Mouse (Mus musculus): ENCODE results near the gene Snd1. TPM values are rescaled to one million over a fixed set of nuclear protein-coding genes. Genes with fewer than 3 reads are reported as not detected.

Gene Snd1
- polyA plus RNA-seq, 1 experiment from 2014 or later: 120 TPM

DNA sequence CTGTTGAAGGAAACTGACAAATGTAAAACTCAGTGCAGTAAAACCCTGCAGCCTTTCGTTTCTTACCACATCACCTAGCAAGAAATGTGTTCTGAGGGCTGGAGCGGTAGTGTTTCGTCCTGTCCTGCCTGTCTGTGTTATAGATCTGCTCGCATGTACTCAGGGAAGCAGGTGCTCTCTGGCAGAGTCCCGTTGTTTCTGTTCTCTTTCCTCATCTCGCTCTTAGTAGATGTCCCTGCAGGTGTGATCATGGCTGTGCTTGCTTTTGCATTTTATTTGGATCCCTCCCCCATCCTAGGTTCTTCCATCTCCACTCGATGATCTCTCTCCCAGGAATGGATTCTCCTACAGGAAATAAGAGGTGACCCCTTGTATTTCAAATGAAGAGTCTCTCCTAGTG lies 80.5 kb downstream of the Snd1 start:
- Histone ChIP-seq H3K27ac (replicated peaks; ENCODE audit: low read depth, low read length) (no peak overlapping the region), H3K27me3 (ENCODE audit: control insufficient read depth, insufficient read depth, low read length) (no peaks in the 10 kb centered on the region), H3K9me3 (ENCODE audit: control insufficient read depth, low read length) (no peaks in the 10 kb centered on the region), H3K4me3 (ENCODE audit: low read depth, low read length) (no peak overlapping the region), H3K36me3 (ENCODE audit: control insufficient read depth, insufficient read depth, low read length) (no peaks in the 10 kb centered on the region; the same call in 1 of the 2 replicates), H3K4me1 (ENCODE audit: control insufficient read depth, insufficient read depth, low read length) (peaks cover 2% of the 10 kb centered on the region; the same call in 1 of the 2 replicates), H3K9ac (ENCODE audit: low read length) (no peak overlapping the region), H3K4me2 (ENCODE audit: low read depth, severe bottlenecking) (no peak overlapping the region)
- DNase-seq (ENCODE audit: low spot score): no peak
- no peak for ATAC-seq (ENCODE audit: insufficient number of reproducible peaks, low FRiP score, low TSS enrichment, low read depth)
- 90% methylated on average over 7 of the region's 7 CpGs for WGBS

DNA sequence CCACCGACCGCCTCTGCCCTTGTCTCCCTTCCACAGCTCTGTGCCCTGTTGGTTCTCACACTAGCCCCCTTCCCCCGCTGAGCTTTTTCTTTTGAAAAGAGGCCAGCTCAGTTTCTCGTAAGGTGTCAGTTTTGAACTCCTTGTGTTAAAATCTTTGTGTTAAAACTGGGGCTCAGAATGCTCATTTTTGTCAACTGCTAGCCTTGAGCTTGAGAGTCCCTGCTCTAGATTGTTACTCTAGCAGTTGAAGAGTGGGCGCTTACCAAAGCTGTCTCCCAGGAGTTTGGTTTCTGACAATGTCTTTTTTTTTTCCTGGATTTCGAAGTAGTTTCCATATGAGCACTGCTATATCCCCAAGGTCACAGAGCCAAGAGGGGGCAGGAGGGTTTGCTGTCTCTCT lies 82.8 kb downstream of the Snd1 start:
- Histone ChIP-seq H3K4me1 (ENCODE audit: control insufficient read depth, insufficient read depth, low read length) (no peaks in the 10 kb centered on the region), H3K4me3 (ENCODE audit: low read depth, low read length) (no peak overlapping the region), H3K27me3 (ENCODE audit: control insufficient read depth, insufficient read depth, low read length) (no peaks in the 10 kb centered on the region), H3K9ac (ENCODE audit: low read length) (no peak overlapping the region), H3K36me3 (ENCODE audit: control insufficient read depth, insufficient read depth, low read length) (no peaks in the 10 kb centered on the region; the same call in 1 of the 2 replicates), H3K4me2 (ENCODE audit: low read depth, severe bottlenecking) (no peak overlapping the region), H3K27ac (replicated peaks; ENCODE audit: low read depth, low read length) (no peak overlapping the region), H3K9me3 (ENCODE audit: control insufficient read depth, low read length) (no peaks in the 10 kb centered on the region)
- DNase-seq (ENCODE audit: low spot score): no peak
- ATAC-seq (ENCODE audit: insufficient number of reproducible peaks, low FRiP score, low TSS enrichment, low read depth): no peak
- 81% methylated on average over 6 of the region's 6 CpGs for WGBS

GRCm38 (mm10) chr6:28559419-28559818 lies 84.5 kb downstream of the Snd1 start:
- Histone ChIP-seq H3K27me3 (ENCODE audit: control insufficient read depth, insufficient read depth, low read length) (no peaks in the 10 kb centered on the region), H3K27ac (replicated peaks; ENCODE audit: low read depth, low read length) (no peak overlapping the region), H3K4me2 (ENCODE audit: low read depth, severe bottlenecking) (no peak overlapping the region), H3K4me3 (ENCODE audit: low read depth, low read length) (no peak overlapping the region), H3K4me1 (ENCODE audit: control insufficient read depth, insufficient read depth, low read length) (no peaks in the 10 kb centered on the region), H3K36me3 (ENCODE audit: control insufficient read depth, insufficient read depth, low read length) (no peaks in the 10 kb centered on the region; the same call in 1 of the 2 replicates), H3K9me3 (ENCODE audit: control insufficient read depth, low read length) (no peaks in the 10 kb centered on the region), H3K9ac (ENCODE audit: low read length) (no peak overlapping the region)
- WGBS: 88% methylated on average over 2 of the region's 2 CpGs
- DNase-seq (ENCODE audit: low spot score) (no peak), ATAC-seq (ENCODE audit: insufficient number of reproducible peaks, low FRiP score, low TSS enrichment, low read depth) (no peak)

DNA sequence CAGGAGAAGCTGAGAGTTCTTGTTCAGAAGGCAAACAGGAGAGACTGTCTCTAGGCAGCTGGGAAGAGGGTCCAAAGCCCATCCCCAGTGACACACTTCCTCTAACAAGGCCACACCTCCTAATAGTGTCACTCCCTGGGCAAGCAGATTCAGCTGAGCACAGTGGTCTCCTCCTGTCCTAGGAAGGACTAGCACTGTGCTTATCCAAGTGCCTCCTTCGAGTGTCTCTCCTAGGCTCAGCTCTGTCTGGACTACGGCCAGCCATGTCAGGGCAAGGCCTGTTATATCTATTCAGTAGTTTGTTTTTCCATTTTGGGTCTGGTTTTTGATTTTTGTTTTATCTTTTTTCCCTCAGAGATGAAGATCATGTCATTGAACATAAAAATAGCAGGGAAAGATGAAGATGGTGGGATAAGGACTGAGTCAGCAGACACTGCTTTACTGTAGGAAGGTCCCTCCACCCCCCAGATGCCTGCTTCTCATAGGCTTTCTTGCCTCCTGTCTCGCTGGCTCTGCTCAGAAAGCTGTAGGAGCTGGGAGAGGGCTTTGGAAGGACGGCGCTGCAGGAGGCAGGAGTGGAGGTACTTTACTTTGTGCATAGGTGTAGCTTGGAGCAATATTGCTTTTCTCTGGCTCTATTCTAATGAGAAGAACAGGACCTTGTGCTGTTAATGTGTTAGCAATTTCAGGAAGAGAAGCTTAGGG lies 86.5 kb downstream of the Snd1 start:
- Histone ChIP-seq H3K4me2 (ENCODE audit: low read depth, severe bottlenecking) (no peak overlapping the region), H3K4me3 (ENCODE audit: low read depth, low read length) (no peak overlapping the region), H3K4me1 (ENCODE audit: control insufficient read depth, insufficient read depth, low read length) (no peaks in the 10 kb centered on the region), H3K27me3 (ENCODE audit: control insufficient read depth, insufficient read depth, low read length) (no peaks in the 10 kb centered on the region), H3K27ac (replicated peaks; ENCODE audit: low read depth, low read length) (no peak overlapping the region), H3K9ac (ENCODE audit: low read length) (no peak overlapping the region), H3K9me3 (ENCODE audit: control insufficient read depth, low read length) (no peaks in the 10 kb centered on the region), H3K36me3 (ENCODE audit: control insufficient read depth, insufficient read depth, low read length) (0 out of 2 replicates have a peak, but pooled peaks cover 2% of the 10 kb centered on the region)
- no peak for DNase-seq (ENCODE audit: low spot score)
- no peak for ATAC-seq (ENCODE audit: insufficient number of reproducible peaks, low FRiP score, low TSS enrichment, low read depth)
- WGBS: 88% methylated on average over 5 of the region's 5 CpGs

GRCm38 (mm10) chr6:28562323-28563044 lies 87.5 kb downstream of the Snd1 start:
- ATAC-seq (ENCODE audit: insufficient number of reproducible peaks, low FRiP score, low TSS enrichment, low read depth) (no peak), DNase-seq (ENCODE audit: low spot score) (no peak)
- 0 out of 2 replicates have a peak, but pooled peaks cover 2% of the 10 kb centered on the region for H3K36me3 ChIP-seq (ENCODE audit: control insufficient read depth, insufficient read depth, low read length)
- H3K9ac ChIP-seq (ENCODE audit: low read length): no peak overlapping the region
- WGBS: 69% methylated on average over 4 of the region's 4 CpGs
- no peaks in the 10 kb centered on the region for H3K9me3 ChIP-seq (ENCODE audit: control insufficient read depth, low read length)
- H3K4me3 ChIP-seq (ENCODE audit: low read depth, low read length): no peak overlapping the region
- H3K4me1 ChIP-seq (ENCODE audit: control insufficient read depth, insufficient read depth, low read length): no peaks in the 10 kb centered on the region
- no peak overlapping the region for H3K4me2 ChIP-seq (ENCODE audit: low read depth, severe bottlenecking)
- H3K27me3 ChIP-seq (ENCODE audit: control insufficient read depth, insufficient read depth, low read length): no peaks in the 10 kb centered on the region
- H3K27ac ChIP-seq (replicated peaks; ENCODE audit: low read depth, low read length): no peak overlapping the region

DNA sequence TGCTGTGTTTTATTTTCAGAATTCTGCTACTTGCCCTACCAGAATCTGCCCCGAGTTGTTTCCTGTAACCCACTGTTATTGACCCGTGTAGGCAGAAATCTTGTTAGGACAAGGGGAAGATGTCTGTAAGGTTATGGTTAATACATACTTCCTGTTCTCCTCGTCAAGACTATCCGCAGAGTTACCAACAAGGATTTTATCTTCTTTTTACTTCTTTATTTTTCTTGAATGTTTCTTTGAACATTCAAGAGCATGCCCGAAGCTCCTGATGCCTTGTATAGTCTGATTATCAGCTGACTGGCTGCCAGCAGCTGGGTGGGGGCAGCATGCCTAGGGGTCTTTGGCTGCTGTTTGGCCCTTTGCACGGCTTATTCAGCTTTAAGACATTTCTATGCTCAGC lies 93.0 kb downstream of the Snd1 start:
- 93% methylated on average over 6 of the region's 6 CpGs for WGBS
- H3K4me1 ChIP-seq (ENCODE audit: control insufficient read depth, insufficient read depth, low read length): peaks cover 6% of the 10 kb centered on the region; the same call in 1 of the 2 replicates
- no peaks in the 10 kb centered on the region for H3K9me3 ChIP-seq (ENCODE audit: control insufficient read depth, low read length)
- H3K9ac ChIP-seq (ENCODE audit: low read length): no peak overlapping the region
- ATAC-seq (ENCODE audit: insufficient number of reproducible peaks, low FRiP score, low TSS enrichment, low read depth) (no peak), DNase-seq (ENCODE audit: low spot score) (no peak)
- H3K4me2 ChIP-seq (ENCODE audit: low read depth, severe bottlenecking): no peak overlapping the region
- no peak overlapping the region for H3K27ac ChIP-seq (replicated peaks; ENCODE audit: low read depth, low read length)
- H3K4me3 ChIP-seq (ENCODE audit: low read depth, low read length): no peak overlapping the region
- H3K27me3 ChIP-seq (ENCODE audit: control insufficient read depth, insufficient read depth, low read length): no peaks in the 10 kb centered on the region
- H3K36me3 ChIP-seq (ENCODE audit: control insufficient read depth, insufficient read depth, low read length): 0 out of 2 replicates have a peak, but pooled peaks cover 2% of the 10 kb centered on the region

DNA sequence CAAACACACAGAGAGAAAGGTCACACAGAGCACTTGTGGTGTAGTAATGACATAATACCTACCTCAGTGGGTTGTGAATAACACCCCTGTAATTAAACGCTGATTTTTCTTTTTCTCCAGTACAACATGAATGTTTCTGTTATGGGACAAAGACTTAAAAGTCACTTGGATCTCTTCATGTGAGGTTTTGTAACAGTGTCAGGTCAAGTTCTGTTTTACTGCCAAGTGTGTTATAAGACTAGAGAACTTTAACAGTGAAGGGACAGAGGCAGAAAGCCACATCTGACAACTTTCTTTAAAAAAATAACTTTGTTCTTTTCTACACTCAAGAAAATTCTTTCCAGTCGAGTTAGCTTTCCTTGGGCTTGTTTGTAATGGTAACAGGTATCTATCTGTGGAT lies 97.0 kb downstream of the Snd1 start:
- WGBS: 77% methylated on average over 2 of the region's 2 CpGs
- ATAC-seq (ENCODE audit: insufficient number of reproducible peaks, low FRiP score, low TSS enrichment, low read depth) (no peak), DNase-seq (ENCODE audit: low spot score) (no peak)
- Histone ChIP-seq H3K4me1 (ENCODE audit: control insufficient read depth, insufficient read depth, low read length) (peaks cover 14% of the 10 kb centered on the region), H3K36me3 (ENCODE audit: control insufficient read depth, insufficient read depth, low read length) (no peaks in the 10 kb centered on the region), H3K27ac (replicated peaks; ENCODE audit: low read depth, low read length) (no peak overlapping the region), H3K27me3 (ENCODE audit: control insufficient read depth, insufficient read depth, low read length) (no peaks in the 10 kb centered on the region), H3K4me3 (ENCODE audit: low read depth, low read length) (no peak overlapping the region), H3K9ac (ENCODE audit: low read length) (no peak overlapping the region), H3K4me2 (ENCODE audit: low read depth, severe bottlenecking) (no peak overlapping the region), H3K9me3 (ENCODE audit: control insufficient read depth, low read length) (no peaks in the 10 kb centered on the region)

DNA sequence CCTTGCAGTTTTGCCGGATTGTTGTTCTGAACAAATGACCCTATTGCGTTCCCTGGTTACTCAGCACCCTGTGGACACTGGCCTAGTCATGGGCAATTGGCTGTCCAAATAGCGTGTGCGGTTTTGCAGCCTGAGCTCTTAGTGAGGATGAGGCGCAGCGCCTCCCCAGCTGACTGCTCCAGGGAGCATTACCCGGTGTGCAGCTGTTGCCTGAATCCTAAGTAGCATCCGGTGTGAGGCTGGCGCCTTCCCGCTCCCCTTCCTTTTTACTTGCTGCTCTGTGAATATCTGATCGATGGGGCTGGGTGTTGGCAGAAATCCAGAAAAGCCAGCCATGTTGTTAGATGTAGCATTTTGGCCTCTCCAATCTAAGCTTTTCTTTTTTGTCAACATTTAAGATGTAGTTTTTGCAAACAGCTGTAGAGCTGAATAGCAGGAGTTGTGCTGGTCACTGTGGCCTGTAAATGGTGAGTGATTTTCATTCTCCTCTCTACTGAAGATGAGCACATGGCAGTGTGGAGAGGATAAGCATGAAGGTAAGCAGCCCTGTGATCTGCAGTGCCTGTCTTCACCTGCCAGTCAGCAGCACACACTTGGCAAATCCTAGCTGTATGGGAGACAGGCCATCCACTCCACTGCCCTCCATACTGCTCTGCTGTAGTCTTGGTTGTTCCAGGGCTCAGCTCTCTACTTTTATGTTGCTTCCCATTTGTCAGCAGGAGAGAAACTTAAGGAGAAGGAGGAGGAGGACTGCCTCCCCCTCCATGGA lies 98.2 kb downstream of the Snd1 start:
- Histone ChIP-seq H3K4me1 (ENCODE audit: control insufficient read depth, insufficient read depth, low read length) (peaks cover 14% of the 10 kb centered on the region), H3K27me3 (ENCODE audit: control insufficient read depth, insufficient read depth, low read length) (no peaks in the 10 kb centered on the region), H3K9me3 (ENCODE audit: control insufficient read depth, low read length) (no peaks in the 10 kb centered on the region), H3K9ac (ENCODE audit: low read length) (no peak overlapping the region), H3K4me3 (ENCODE audit: low read depth, low read length) (no peak overlapping the region), H3K36me3 (ENCODE audit: control insufficient read depth, insufficient read depth, low read length) (no peaks in the 10 kb centered on the region), H3K4me2 (ENCODE audit: low read depth, severe bottlenecking) (no peak overlapping the region), H3K27ac (replicated peaks; ENCODE audit: low read depth, low read length) (no peak overlapping the region; the same call in 1 of the 2 replicates)
- DNase-seq (ENCODE audit: low spot score): no peak
- no peak for ATAC-seq (ENCODE audit: insufficient number of reproducible peaks, low FRiP score, low TSS enrichment, low read depth)
- 80% methylated on average over 11 of the region's 11 CpGs for WGBS
